Mouse (Mus musculus) forebrain, embryonic 11.5 days (tissue): ENCODE measurements around the gene Ppp3r1. TPM values are rescaled to one million over a fixed set of nuclear protein-coding genes. Genes with fewer than 3 reads are reported as not detected.
A peak's percentile ranks its signal among the peaks of the same experiment; 100 is the strongest.

Source experiments
- ATAC-seq: fragments of 200-750 bp; cut with Nextera tagmentation; replicated peaks from 2 replicates; pipeline ENCODE4 v1.8.0; 2017; ENCODE audit warnings: moderate TSS enrichment; ENCODE audit not compliant: low FRiP score
- DNase-seq: peaks from one replicate; pipeline ENCODE4 v3.0.0-alpha.2; 2017; ENCODE audit warnings: low spot score
- H3K27ac ChIP-seq: fragments of 300-500 bp; sonication (generic); 2 replicates; pipeline ENCODE4 v1.5.1; 2014; ENCODE audit warnings: low read depth, low read length
- H3K27me3 ChIP-seq: fragments of 300-500 bp; sonication (generic); 2 replicates; pipeline ENCODE4 v1.6.1; 2014; ENCODE audit warnings: mild to moderate bottlenecking, low read length, mixed read lengths; ENCODE audit not compliant: control insufficient read depth, insufficient read depth
- H3K36me3 ChIP-seq: fragments of 300-500 bp; sonication (generic); 2 replicates; pipeline ENCODE4 v1.6.1; 2014; ENCODE audit warnings: mild to moderate bottlenecking, low read length, moderate library complexity, mixed read lengths; ENCODE audit not compliant: control insufficient read depth, insufficient read depth
- H3K4me1 ChIP-seq: fragments of 300-500 bp; sonication (generic); replicated peaks from 2 replicates; pipeline ENCODE4 v1.6.1; 2014; ENCODE audit warnings: low read length, mixed read lengths; ENCODE audit not compliant: control insufficient read depth, insufficient read depth
- H3K4me2 ChIP-seq: fragments of 300-500 bp; sonication (generic); 2 replicates; pipeline ENCODE4 v1.6.1; 2014; ENCODE audit warnings: low read depth, mild to moderate bottlenecking, low read length, moderate library complexity, mixed read lengths; ENCODE audit not compliant: severe bottlenecking
- H3K4me3 ChIP-seq: fragments of 300-500 bp; sonication (generic); 2 replicates; pipeline ENCODE4 v1.5.1; 2014; ENCODE audit warnings: low read depth, low read length
- H3K9ac ChIP-seq: fragments of 300-500 bp; sonication (generic); 2 replicates; pipeline ENCODE4 v1.6.1; 2014; ENCODE audit warnings: low read length
- H3K9me3 ChIP-seq: fragments of 300-500 bp; sonication (generic); 2 replicates; pipeline ENCODE4 v1.6.1; 2016; ENCODE audit warnings: low read length, mixed read lengths; ENCODE audit not compliant: control insufficient read depth
- WGBS: fragments of 180-500 bp; shearing (Covaris S2); extraction: QIAGEN DNeasy Blood & Tissue Kit; methylation state at CpG from one replicate; pipeline ENCODE4 v1.1.7; 2014; 5-methylcytosine and 5-hydroxymethylcytosine counted together
- polyA plus RNA-seq: library from polyadenylated mRNA; unstranded; fragments of >200 nt; fragmentation: Nextera tagmentation; extraction: Ambion mirVana; gene quantifications from 2 replicates; pipeline ENCODE4 v1.2.1, GENCODE M21; 2014

Gene Ppp3r1
- polyA plus RNA-seq, 1 experiment from 2014 or later = 103 TPM

- no peak overlapping the region for H3K9ac ChIP-seq
- H3K27ac ChIP-seq = no peak overlapping the region
- H3K4me2 ChIP-seq = no peak overlapping the region
- H3K36me3 ChIP-seq = no peaks in the 10 kb centered on the region
- no peak for ATAC-seq
- no peaks in the 10 kb centered on the region for H3K27me3 ChIP-seq
- H3K9me3 ChIP-seq = no peaks in the 10 kb centered on the region
- no peak overlapping the region for H3K4me3 ChIP-seq
- no peaks in the 10 kb centered on the region for H3K4me1 ChIP-seq
- 52% methylated on average over 3 of the region's 3 CpGs for WGBS
- DNase-seq = no peak
These were observed 29.7 kb downstream of the Ppp3r1 start for GRCm38 (mm10) chr11:17188786-17189185.

- WGBS = 56% methylated on average over 9 of the region's 9 CpGs
- Histone ChIP-seq H3K36me3 (peaks cover 3% of the 10 kb centered on the region; the same call in 1 of the 2 replicates), H3K27ac (no peak overlapping the region), H3K9ac (no peak overlapping the region), H3K9me3 (no peaks in the 10 kb centered on the region), H3K4me2 (no peak overlapping the region), H3K27me3 (no peaks in the 10 kb centered on the region), H3K4me1 (no peaks in the 10 kb centered on the region), H3K4me3 (no peak overlapping the region)
- ATAC-seq (peak; percentile 57), DNase-seq (no peak)
These were observed 33.2 kb downstream of the Ppp3r1 start for GRCm38 (mm10) chr11:17192151-17192844.

- H3K9me3 ChIP-seq = no peaks in the 10 kb centered on the region
- no peak overlapping the region for H3K9ac ChIP-seq
- no peaks in the 10 kb centered on the region for H3K27me3 ChIP-seq
- no peaks in the 10 kb centered on the region for H3K4me1 ChIP-seq
- DNase-seq = no peak
- H3K4me3 ChIP-seq = no peak overlapping the region
- 94% methylated on average over 5 of the region's 5 CpGs for WGBS
- H3K36me3 ChIP-seq = peaks cover 3% of the 10 kb centered on the region; the same call in 1 of the 2 replicates
- H3K27ac ChIP-seq = no peak overlapping the region
- H3K4me2 ChIP-seq = no peak overlapping the region
- ATAC-seq = no peak
These were observed 40.1 kb downstream of the Ppp3r1 start for GRCm38 (mm10) chr11:17199170-17199569.

- Histone ChIP-seq H3K36me3 (peaks cover 3% of the 10 kb centered on the region; the same call in 1 of the 2 replicates), H3K9me3 (no peaks in the 10 kb centered on the region)
- 89% methylated on average over 3 of the region's 3 CpGs for WGBS
These were observed 40.9 kb downstream of the Ppp3r1 start for GRCm38 (mm10) chr11:17199840-17200501.

GRCm38 (mm10) chr11:17200936-17201335, 41.9 kb downstream of the Ppp3r1 start:
- no peak overlapping the region for H3K9ac ChIP-seq
- H3K27me3 ChIP-seq = no peaks in the 10 kb centered on the region
- H3K36me3 ChIP-seq = peaks cover 3% of the 10 kb centered on the region; the same call in 1 of the 2 replicates
- 93% methylated on average over 4 of the region's 4 CpGs for WGBS
- DNase-seq (no peak), ATAC-seq (no peak)
- no peaks in the 10 kb centered on the region for H3K4me1 ChIP-seq
- H3K9me3 ChIP-seq = no peaks in the 10 kb centered on the region
- no peak overlapping the region for H3K4me3 ChIP-seq
- H3K4me2 ChIP-seq = no peak overlapping the region
- no peak overlapping the region for H3K27ac ChIP-seq

More at GRCm38 (mm10) chr11:17199840-17200501, 40.9 kb downstream of the Ppp3r1 start:
- no peak overlapping the region for H3K4me3 ChIP-seq
- H3K27me3 ChIP-seq = no peaks in the 10 kb centered on the region
- H3K9ac ChIP-seq = no peak overlapping the region
- no peak overlapping the region for H3K27ac ChIP-seq
- DNase-seq (no peak), ATAC-seq (no peak)
- no peak overlapping the region for H3K4me2 ChIP-seq
- no peaks in the 10 kb centered on the region for H3K4me1 ChIP-seq

GRCm38 (mm10) chr11:17202481-17202880, 43.4 kb downstream of the Ppp3r1 start:
- Histone ChIP-seq H3K9ac (no peak overlapping the region), H3K4me1 (no peaks in the 10 kb centered on the region), H3K27me3 (no peaks in the 10 kb centered on the region), H3K4me2 (no peak overlapping the region), H3K9me3 (no peaks in the 10 kb centered on the region), H3K4me3 (no peak overlapping the region), H3K36me3 (no peaks in the 10 kb centered on the region), H3K27ac (no peak overlapping the region)
- 91% methylated on average over 6 of the region's 6 CpGs for WGBS
- DNase-seq (no peak), ATAC-seq (no peak)

GRCm38 (mm10) chr11:17211258-17212140, 52.4 kb downstream of the Ppp3r1 start, which contains the start of gene Pno1:
Gene Pno1 (minus strand): TSS chr11:17211568.
- ATAC-seq = peak; percentile 99
- WGBS = under 1% methylated on average over 65 of the region's 65 CpGs
- Histone ChIP-seq H3K4me2 (peak within 1 kb of the TSS; percentile 75), H3K27me3 (no peaks in the 10 kb centered on the region), H3K36me3 (no peaks in the 10 kb centered on the region; the same call in 1 of the 2 replicates), H3K9ac (peak within 1 kb of the TSS; percentile 85), H3K27ac (peak within 1 kb of the TSS; percentile 68), H3K4me1 (no peaks in the 10 kb centered on the region; the same call in 1 of the 2 replicates), H3K4me3 (peak within 1 kb of the TSS; percentile 86), H3K9me3 (no peaks in the 10 kb centered on the region)
- DNase-seq = peak; percentile 96

GRCm38 (mm10) chr11:17212141-17212495, 53.1 kb downstream of the Ppp3r1 start:
- 4% methylated on average over 10 of the region's 10 CpGs for WGBS
- no peak for ATAC-seq

More at GRCm38 (mm10) chr11:17212141-17212495, 53.1 kb downstream of the Ppp3r1 start:
- H3K4me3 ChIP-seq = peak overlapping the region; percentile 86
- H3K9me3 ChIP-seq = no peaks in the 10 kb centered on the region
- H3K9ac ChIP-seq = peak overlapping the region; percentile 85
- H3K27me3 ChIP-seq = no peaks in the 10 kb centered on the region
- no peaks in the 10 kb centered on the region; the same call in 1 of the 2 replicates for H3K36me3 ChIP-seq
- DNase-seq = no peak
- no peaks in the 10 kb centered on the region; the same call in 1 of the 2 replicates for H3K4me1 ChIP-seq
- no peak overlapping the region for H3K27ac ChIP-seq
- peak overlapping the region; percentile 75 for H3K4me2 ChIP-seq
